Mouse (Mus musculus): ENCODE results near the gene Mov10. TPM values are rescaled to one million over a fixed set of nuclear protein-coding genes. Genes with fewer than 3 reads are reported as not detected.

Mov10 gene
- polyA plus RNA-seq, 1 experiment from 2014 or later, result 8.7 TPM

DNA sequence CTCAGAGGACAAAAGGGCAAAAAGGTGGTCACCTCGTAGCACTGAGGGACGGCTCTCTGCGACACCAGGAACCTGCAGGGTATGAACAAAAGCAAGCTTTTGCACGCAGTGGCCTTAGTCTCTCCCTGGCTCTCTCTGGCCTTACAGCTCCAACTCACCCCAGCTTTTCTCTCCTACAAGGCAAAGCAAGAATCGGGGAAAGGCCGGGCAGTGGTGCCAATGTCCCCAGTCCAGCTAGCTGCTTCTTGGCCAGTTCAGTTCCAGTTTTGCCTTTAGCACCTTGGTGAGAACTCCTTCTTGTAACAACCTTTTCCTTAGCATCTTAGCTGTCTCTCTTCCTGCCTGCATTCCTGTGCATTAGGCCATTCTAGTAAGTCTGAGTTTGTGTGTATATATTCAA lies 16.9 kb downstream of the Mov10 start:
- no peak overlapping the region for H3K4me2 ChIP-seq (replicated peaks)
- no peaks in the 10 kb centered on the region for H3K9me3 ChIP-seq
- H3K27ac ChIP-seq, result no peak overlapping the region
- ATAC-seq, result no peak
- H3K36me3 ChIP-seq, result peaks cover 20% of the 10 kb centered on the region; the same call in 1 of the 2 replicates
- WGBS, result 89% methylated on average over 6 of the region's 6 CpGs
- no peaks in the 10 kb centered on the region for H3K4me1 ChIP-seq (replicated peaks)
- H3K27me3 ChIP-seq, result no peaks in the 10 kb centered on the region
- no peak overlapping the region for H3K4me3 ChIP-seq (replicated peaks)
- no peak overlapping the region for H3K9ac ChIP-seq (replicated peaks)

DNA sequence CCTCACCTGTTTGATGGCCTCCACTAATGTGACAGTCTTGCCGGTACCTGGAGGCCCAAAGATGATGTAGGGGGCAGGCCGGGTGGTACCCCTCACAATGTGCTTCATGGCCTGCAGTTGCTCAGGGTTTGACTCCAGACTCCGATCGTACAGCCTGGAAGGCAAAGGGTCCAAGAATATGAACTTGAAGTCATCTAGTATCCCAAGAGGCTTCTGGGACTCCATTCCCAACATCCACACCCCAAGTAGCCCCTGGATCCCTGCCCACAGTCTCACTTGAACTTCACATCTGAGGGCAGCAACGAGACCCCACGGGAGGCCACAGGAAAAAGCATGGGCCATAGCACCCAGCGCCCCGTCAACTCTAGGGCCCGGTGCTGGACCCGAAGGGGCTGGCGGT lies 17.7 kb downstream of the Mov10 start:
- H3K9ac ChIP-seq (replicated peaks), result no peak overlapping the region
- ATAC-seq, result no peak
- no peaks in the 10 kb centered on the region for H3K27me3 ChIP-seq
- no peak overlapping the region for H3K27ac ChIP-seq
- peaks cover 21% of the 10 kb centered on the region; the same call in 1 of the 2 replicates for H3K36me3 ChIP-seq
- H3K9me3 ChIP-seq, result no peaks in the 10 kb centered on the region
- 98% methylated on average over 11 of the region's 11 CpGs for WGBS
- H3K4me1 ChIP-seq (replicated peaks), result no peaks in the 10 kb centered on the region
- no peak overlapping the region for H3K4me2 ChIP-seq (replicated peaks)
- no peak overlapping the region for H3K4me3 ChIP-seq (replicated peaks)

DNA sequence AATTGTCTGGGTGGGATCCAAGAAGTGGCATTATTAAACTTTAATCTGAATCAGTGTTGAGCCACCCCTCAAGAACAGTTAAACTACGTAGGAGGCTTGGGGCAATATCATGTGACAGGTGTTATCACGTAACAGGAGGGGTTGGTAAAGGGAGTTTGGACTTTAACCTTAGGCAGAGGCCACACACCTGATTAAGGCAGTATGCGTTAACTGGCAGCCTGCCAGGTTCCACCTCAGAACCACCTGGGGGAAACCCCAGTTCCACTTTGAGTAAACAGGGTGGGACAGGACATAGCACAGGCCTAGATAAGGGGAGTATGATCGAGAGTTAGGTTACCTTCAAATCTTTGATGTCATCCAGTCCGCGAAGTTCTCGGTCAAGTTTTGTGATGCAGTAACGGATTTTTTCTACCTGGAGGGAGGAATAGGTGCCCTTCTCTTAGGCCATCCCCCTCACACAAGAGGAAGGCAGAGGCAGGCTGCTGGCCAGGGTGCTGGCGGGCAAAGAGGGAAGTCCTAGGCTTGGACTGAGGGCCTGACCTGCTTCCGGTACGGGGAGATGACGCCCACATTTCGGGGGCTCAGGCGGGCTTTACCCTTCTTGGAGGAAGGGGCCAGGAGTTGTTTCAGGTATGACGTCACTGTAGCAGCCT lies 21.8 kb downstream of the Mov10 start:
- Histone ChIP-seq H3K4me2 (replicated peaks) (no peak overlapping the region), H3K27ac (no peak overlapping the region), H3K27me3 (no peaks in the 10 kb centered on the region), H3K4me1 (replicated peaks) (peaks cover 20% of the 10 kb centered on the region), H3K9me3 (no peaks in the 10 kb centered on the region), H3K4me3 (replicated peaks) (no peak overlapping the region), H3K9ac (replicated peaks) (no peak overlapping the region), H3K36me3 (peaks cover 23% of the 10 kb centered on the region; the same call in 1 of the 2 replicates)
- 89% methylated on average over 15 of the region's 15 CpGs for WGBS
- ATAC-seq, result no peak

GRCm38 (mm10) chr3:104795661-104796340 lies 22.6 kb downstream of the Mov10 start:
- H3K4me2 ChIP-seq (replicated peaks), result no peak overlapping the region
- H3K27ac ChIP-seq, result no peak overlapping the region
- no peaks in the 10 kb centered on the region for H3K9me3 ChIP-seq
- peaks cover 25% of the 10 kb centered on the region for H3K4me1 ChIP-seq (replicated peaks)
- H3K4me3 ChIP-seq (replicated peaks), result no peak overlapping the region
- peaks cover 18% of the 10 kb centered on the region; the same call in 1 of the 2 replicates for H3K36me3 ChIP-seq
- 0 out of 2 replicates have a peak, but pooled peaks cover under 1% of the 10 kb centered on the region for H3K27me3 ChIP-seq
- 78% methylated on average over 15 of the region's 15 CpGs for WGBS
- no peak overlapping the region for H3K9ac ChIP-seq (replicated peaks)
- ATAC-seq, result no peak

GRCm38 (mm10) chr3:104794953-104795470 lies 23.4 kb downstream of the Mov10 start:
- no peak overlapping the region for H3K27ac ChIP-seq
- no peak overlapping the region for H3K4me2 ChIP-seq (replicated peaks)
- 81% methylated on average over 12 of the region's 12 CpGs for WGBS
- no peak overlapping the region for H3K9ac ChIP-seq (replicated peaks)
- peaks cover 8% of the 10 kb centered on the region; the same call in 1 of the 2 replicates for H3K27me3 ChIP-seq
- ATAC-seq, result no peak
- H3K4me1 ChIP-seq (replicated peaks), result peaks cover 33% of the 10 kb centered on the region
- H3K4me3 ChIP-seq (replicated peaks), result no peak overlapping the region
- no peaks in the 10 kb centered on the region for H3K9me3 ChIP-seq
- peaks cover 11% of the 10 kb centered on the region; the same call in 1 of the 2 replicates for H3K36me3 ChIP-seq

DNA sequence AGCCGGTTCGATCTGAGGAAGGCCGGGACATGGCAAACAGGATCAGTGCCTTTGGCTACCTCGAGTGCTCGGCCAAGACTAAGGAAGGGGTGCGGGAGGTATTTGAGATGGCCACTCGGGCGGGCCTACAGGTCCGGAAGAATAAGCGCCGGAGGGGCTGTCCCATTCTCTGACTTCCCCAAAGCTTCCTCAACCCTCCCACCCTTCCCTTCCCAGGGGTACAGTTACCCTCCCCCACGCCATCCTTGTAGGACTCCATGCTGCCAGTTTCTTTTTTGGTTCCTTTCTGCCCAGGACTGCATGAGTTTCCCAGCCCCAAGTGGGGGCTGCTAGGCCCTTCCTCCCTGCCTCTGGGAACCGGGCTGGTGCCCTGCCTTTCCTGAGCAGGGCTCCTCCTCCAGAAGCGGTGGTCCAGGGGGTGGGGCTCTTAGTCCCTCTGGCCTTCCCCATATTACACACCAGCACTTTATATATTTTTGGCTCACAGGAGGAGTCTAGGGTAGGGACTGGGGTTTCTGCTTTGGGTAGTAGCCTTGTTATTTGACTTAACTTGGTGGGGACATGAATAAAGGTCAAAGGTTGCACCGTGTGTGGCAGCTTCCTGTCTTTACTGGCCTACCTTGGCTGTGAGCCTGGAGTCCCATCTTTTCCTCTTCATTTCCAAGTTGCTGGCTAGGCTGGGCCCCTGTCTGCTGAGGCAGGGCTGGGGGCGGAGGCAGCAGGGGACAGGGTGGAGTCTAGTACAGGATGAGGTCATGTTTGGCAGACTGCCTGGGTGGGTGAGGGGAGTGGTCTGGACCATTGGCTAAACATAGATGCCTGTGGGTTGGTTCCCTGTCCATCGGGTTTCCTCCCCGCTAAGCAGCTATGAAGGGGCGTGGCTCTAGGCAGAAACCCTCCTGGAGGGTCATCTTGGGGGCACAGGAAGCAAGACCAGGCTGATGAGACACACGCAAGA lies 24.2 kb downstream of the Mov10 start:
- Histone ChIP-seq H3K4me3 (replicated peaks) (no peak overlapping the region), H3K4me2 (replicated peaks) (no peak overlapping the region), H3K27ac (0 out of 2 replicates have a peak overlapping the region, but pooled peaks have one; percentile 35), H3K36me3 (peaks cover 5% of the 10 kb centered on the region; the same call in 1 of the 2 replicates), H3K9ac (replicated peaks) (no peak overlapping the region), H3K27me3 (peaks cover 17% of the 10 kb centered on the region; the same call in 1 of the 2 replicates), H3K4me1 (replicated peaks) (peaks cover 41% of the 10 kb centered on the region), H3K9me3 (no peaks in the 10 kb centered on the region)
- WGBS, result 63% methylated on average over 20 of the region's 20 CpGs
- peak; percentile 88 for ATAC-seq

DNA sequence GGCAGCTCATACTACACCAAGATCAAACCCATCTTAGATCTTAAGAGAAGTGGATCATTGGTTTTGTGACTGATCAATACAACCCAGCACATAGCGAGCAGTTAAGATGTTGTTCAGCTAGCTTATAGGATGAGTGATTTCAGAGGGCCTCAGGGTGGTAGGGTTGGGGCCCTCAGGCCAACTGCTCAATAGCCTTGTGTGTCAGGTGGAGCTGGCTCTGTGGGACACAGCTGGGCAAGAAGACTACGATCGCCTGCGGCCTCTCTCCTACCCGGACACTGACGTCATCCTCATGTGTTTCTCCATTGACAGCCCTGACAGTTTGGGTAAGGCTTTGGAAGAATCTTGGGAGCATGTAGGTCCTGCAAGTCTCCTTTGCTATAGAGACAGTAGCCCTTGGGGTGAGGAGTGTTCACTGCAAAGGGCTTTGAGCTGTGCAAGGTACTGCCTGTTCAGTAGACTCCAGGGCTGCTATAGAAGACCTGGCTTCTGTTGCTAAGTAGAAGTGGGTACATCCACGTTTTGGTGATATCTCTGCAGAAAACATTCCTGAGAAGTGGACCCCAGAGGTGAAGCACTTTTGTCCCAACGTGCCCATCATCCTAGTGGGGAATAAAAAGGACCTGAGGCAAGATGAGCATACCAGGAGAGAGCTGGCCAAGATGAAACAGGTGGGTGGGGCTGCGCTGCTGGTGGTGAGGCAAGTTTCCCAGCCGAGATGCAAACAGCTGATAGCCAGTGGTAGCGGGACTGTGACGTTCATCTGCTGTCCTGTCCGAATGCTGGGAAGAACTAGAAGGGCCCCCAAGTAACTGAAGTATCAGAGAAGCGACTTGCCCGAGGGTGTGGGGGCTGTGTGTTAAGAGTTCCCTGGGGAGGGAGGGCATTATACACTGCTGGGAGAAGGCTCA lies 25.7 kb downstream of the Mov10 start:
- peaks cover 21% of the 10 kb centered on the region for H3K27me3 ChIP-seq
- no peak overlapping the region for H3K4me3 ChIP-seq (replicated peaks)
- no peaks in the 10 kb centered on the region for H3K9me3 ChIP-seq
- peaks cover 49% of the 10 kb centered on the region for H3K4me1 ChIP-seq (replicated peaks)
- 83% methylated on average over 15 of the region's 15 CpGs for WGBS
- no peak overlapping the region for H3K4me2 ChIP-seq (replicated peaks)
- H3K36me3 ChIP-seq, result 0 out of 2 replicates have a peak, but pooled peaks cover 5% of the 10 kb centered on the region
- no peak overlapping the region for H3K27ac ChIP-seq
- H3K9ac ChIP-seq (replicated peaks), result no peak overlapping the region
- ATAC-seq, result no peak

GRCm38 (mm10) chr3:104791671-104792070 lies 26.7 kb downstream of the Mov10 start:
- H3K4me2 ChIP-seq (replicated peaks), result no peak overlapping the region
- 0 out of 2 replicates have a peak, but pooled peaks cover 5% of the 10 kb centered on the region for H3K36me3 ChIP-seq
- peaks cover 30% of the 10 kb centered on the region for H3K27me3 ChIP-seq
- no peak overlapping the region for H3K27ac ChIP-seq
- peaks cover 49% of the 10 kb centered on the region for H3K4me1 ChIP-seq (replicated peaks)
- H3K9me3 ChIP-seq, result no peaks in the 10 kb centered on the region
- no peak overlapping the region for H3K9ac ChIP-seq (replicated peaks)
- no peak overlapping the region for H3K4me3 ChIP-seq (replicated peaks)
- WGBS, result 92% methylated on average over 8 of the region's 8 CpGs
- no peak for ATAC-seq

DNA sequence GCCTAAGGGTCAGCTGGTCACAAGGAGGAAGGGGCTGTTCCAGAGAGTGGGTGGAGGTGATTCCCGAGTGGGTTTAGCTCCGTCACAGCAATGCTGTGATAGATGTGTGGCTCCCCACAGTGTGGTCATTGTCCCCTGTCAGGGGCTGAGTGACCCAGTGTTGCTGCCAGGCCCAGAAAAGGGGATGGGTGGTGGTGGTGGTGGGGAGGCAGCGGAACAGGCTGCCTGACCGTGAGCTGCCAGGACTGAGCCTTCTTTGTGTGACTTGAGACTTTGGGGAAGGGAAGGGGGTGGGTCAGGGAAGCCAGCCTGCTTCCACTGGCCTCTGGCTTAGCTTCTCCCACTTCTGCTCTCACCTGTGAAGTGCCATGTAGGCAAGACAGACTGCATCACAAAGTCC lies 27.3 kb downstream of the Mov10 start:
- Histone ChIP-seq H3K4me3 (replicated peaks) (peak overlapping the region; percentile 11; the same call in 1 of the 2 replicates), H3K4me1 (replicated peaks) (peaks cover 49% of the 10 kb centered on the region), H3K9me3 (no peaks in the 10 kb centered on the region), H3K9ac (replicated peaks) (0 out of 2 replicates have a peak overlapping the region, but pooled peaks have one; percentile 41), H3K27ac (no peak overlapping the region), H3K36me3 (0 out of 2 replicates have a peak, but pooled peaks cover 5% of the 10 kb centered on the region), H3K4me2 (replicated peaks) (peak overlapping the region; percentile 93), H3K27me3 (peaks cover 37% of the 10 kb centered on the region)
- ATAC-seq, result no peak
- 32% methylated on average over 4 of the region's 4 CpGs for WGBS

DNA sequence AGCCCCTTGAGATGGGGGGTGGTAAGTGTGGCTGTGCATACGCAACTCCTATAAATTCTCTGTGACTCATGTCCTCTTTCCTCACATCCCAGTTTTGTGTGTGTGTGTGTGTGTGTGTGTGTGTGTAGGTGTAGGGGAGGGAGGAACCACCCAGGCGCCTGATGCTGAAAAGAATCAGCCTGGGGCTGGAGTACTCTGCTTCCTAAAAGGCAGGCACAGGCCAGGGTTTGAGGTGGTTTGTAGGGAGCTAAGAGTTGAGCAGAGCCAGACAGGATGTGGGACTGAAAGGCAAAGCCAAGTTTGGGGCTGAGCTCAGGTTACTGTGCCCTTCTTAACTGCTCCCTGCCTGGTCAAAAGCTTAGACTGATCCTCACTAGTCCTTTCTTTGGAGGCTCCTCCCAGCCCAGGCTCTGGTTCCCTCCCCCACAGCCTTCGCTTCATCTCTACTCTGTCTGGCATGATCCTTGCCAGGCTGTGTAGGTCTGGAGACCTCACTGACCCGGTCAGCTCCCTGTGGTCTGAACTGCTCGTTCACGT lies 27.9 kb downstream of the Mov10 start:
- ATAC-seq, result no peak
- no peak overlapping the region for H3K27ac ChIP-seq
- H3K9me3 ChIP-seq, result no peaks in the 10 kb centered on the region
- 0 out of 2 replicates have a peak, but pooled peaks cover 2% of the 10 kb centered on the region for H3K36me3 ChIP-seq
- peaks cover 42% of the 10 kb centered on the region for H3K27me3 ChIP-seq
- H3K4me3 ChIP-seq (replicated peaks), result peak overlapping the region; percentile 56
- 25% methylated on average over 6 of the region's 6 CpGs for WGBS
- H3K4me2 ChIP-seq (replicated peaks), result peak overlapping the region; percentile 93
- peak overlapping the region; percentile 41 for H3K9ac ChIP-seq (replicated peaks)
- H3K4me1 ChIP-seq (replicated peaks), result peaks cover 49% of the 10 kb centered on the region
